Mouse (Mus musculus) hindbrain, embryonic 16.5 days (tissue): ENCODE results near the gene Amotl1. TPM values are rescaled to one million over a fixed set of nuclear protein-coding genes. Genes with fewer than 3 reads are reported as not detected.

Experiments
- ATAC-seq: fragments of 200-750 bp; cut with Nextera tagmentation; 2 replicates; pipeline ENCODE4 v1.8.0; 2017; ENCODE audit warnings: moderate TSS enrichment, moderate library complexity
- H3K27ac ChIP-seq: fragments of 300-500 bp; sonication (generic); 2 replicates; pipeline ENCODE4 v1.5.1; 2014; ENCODE audit warnings: low read depth, mild to moderate bottlenecking, control low read depth, low read length, moderate library complexity
- H3K27me3 ChIP-seq: fragments of 300-500 bp; sonication (generic); replicated peaks from 2 replicates; pipeline ENCODE4 v1.6.1; 2014; ENCODE audit warnings: low read length; ENCODE audit not compliant: control insufficient read depth, insufficient read depth
- H3K36me3 ChIP-seq: fragments of 300-500 bp; sonication (generic); 2 replicates; pipeline ENCODE4 v1.6.1; 2014; ENCODE audit warnings: mild to moderate bottlenecking, low read length, moderate library complexity, mixed read lengths; ENCODE audit not compliant: control insufficient read depth, insufficient read depth
- H3K4me1 ChIP-seq: fragments of 300-500 bp; sonication (generic); 2 replicates; pipeline ENCODE4 v1.6.1; 2014; ENCODE audit warnings: low read depth, low read length; ENCODE audit not compliant: control insufficient read depth, insufficient read depth
- H3K4me2 ChIP-seq: fragments of 300-500 bp; sonication (generic); 2 replicates; pipeline ENCODE4 v1.6.1; 2014; ENCODE audit warnings: mild to moderate bottlenecking, low read length, control low read depth, moderate library complexity
- H3K4me3 ChIP-seq: fragments of 300-500 bp; sonication (generic); 2 replicates; pipeline ENCODE4 v1.5.1; 2014; ENCODE audit warnings: mild to moderate bottlenecking, low read length, control low read depth, moderate library complexity
- H3K9ac ChIP-seq: fragments of 300-500 bp; sonication (generic); 2 replicates; pipeline ENCODE4 v1.6.1; 2014; ENCODE audit warnings: low read depth, mild to moderate bottlenecking, control low read depth, low read length, moderate library complexity
- H3K9me3 ChIP-seq: fragments of 300-500 bp; sonication (generic); 2 replicates; pipeline ENCODE4 v1.6.1; 2014; ENCODE audit warnings: mild to moderate bottlenecking, low read length, moderate library complexity; ENCODE audit not compliant: control insufficient read depth
- WGBS: fragments of 180-500 bp; shearing (Covaris S2); extraction: QIAGEN DNeasy Blood & Tissue Kit; methylation state at CpG from one replicate; pipeline ENCODE4 v1.1.7; 2014; 5-methylcytosine and 5-hydroxymethylcytosine counted together
- polyA plus RNA-seq: library from polyadenylated mRNA; unstranded; fragments of >200 nt; fragmentation: Nextera tagmentation; extraction: Ambion mirVana; gene quantifications from 2 replicates; pipeline ENCODE4 v1.2.1, GENCODE M21; 2015

Amotl1 gene
- polyA plus RNA-seq, 1 experiment from 2014 or later = 6.6 TPM

GRCm38 (mm10) chr9:14646061-14646460 lies 1.2 kb upstream of the Amotl1 start:
- H3K27ac ChIP-seq = no peak overlapping the region
- H3K9me3 ChIP-seq = no peaks in the 10 kb centered on the region
- peaks cover 3% of the 10 kb centered on the region for H3K4me1 ChIP-seq
- H3K27me3 ChIP-seq = no peaks in the 10 kb centered on the region
- H3K4me3 ChIP-seq = no peak overlapping the region
- no peak for ATAC-seq
- 81% methylated on average over 3 of the region's 3 CpGs for WGBS
- H3K36me3 ChIP-seq = no peaks in the 10 kb centered on the region
- no peak overlapping the region for H3K4me2 ChIP-seq
- no peak overlapping the region for H3K9ac ChIP-seq

GRCm38 (mm10) chr9:14643328-14643727 lies 1.5 kb downstream of the Amotl1 start:
- Histone ChIP-seq H3K27ac (no peak overlapping the region), H3K4me3 (no peak overlapping the region), H3K27me3 (no peaks in the 10 kb centered on the region), H3K9ac (no peak overlapping the region), H3K36me3 (no peaks in the 10 kb centered on the region), H3K9me3 (no peaks in the 10 kb centered on the region), H3K4me1 (peaks cover 3% of the 10 kb centered on the region), H3K4me2 (no peak overlapping the region)
- 44% methylated on average over 6 of the region's 6 CpGs for WGBS
- no peak for ATAC-seq

GRCm38 (mm10) chr9:14642251-14643021 lies 2.4 kb downstream of the Amotl1 start:
- peak; percentile 64 for ATAC-seq
- H3K9me3 ChIP-seq = no peaks in the 10 kb centered on the region
- H3K4me1 ChIP-seq = peaks cover 3% of the 10 kb centered on the region
- H3K27me3 ChIP-seq = no peaks in the 10 kb centered on the region
- no peak overlapping the region for H3K9ac ChIP-seq
- no peaks in the 10 kb centered on the region for H3K36me3 ChIP-seq
- 29% methylated on average over 5 of the region's 5 CpGs for WGBS
- H3K4me3 ChIP-seq = no peak overlapping the region
- no peak overlapping the region for H3K4me2 ChIP-seq
- no peak overlapping the region; the same call in 1 of the 2 replicates for H3K27ac ChIP-seq

- WGBS = 44% methylated on average over 7 of the region's 7 CpGs
- ATAC-seq = no peak
- no peak overlapping the region for H3K27ac ChIP-seq
Measured at GRCm38 (mm10) chr9:14641310-14642067, 3.4 kb downstream of the Amotl1 start.

GRCm38 (mm10) chr9:14636244-14636643 lies 8.6 kb downstream of the Amotl1 start:
- H3K4me1 ChIP-seq = peaks cover 10% of the 10 kb centered on the region; the same call in 1 of the 2 replicates
- no peak overlapping the region for H3K9ac ChIP-seq
- 72% methylated on average over 3 of the region's 3 CpGs for WGBS
- no peak for ATAC-seq
- H3K36me3 ChIP-seq = no peaks in the 10 kb centered on the region
- no peak overlapping the region for H3K27ac ChIP-seq
- no peak overlapping the region for H3K4me3 ChIP-seq
- H3K4me2 ChIP-seq = no peak overlapping the region
- H3K27me3 ChIP-seq = no peaks in the 10 kb centered on the region
- H3K9me3 ChIP-seq = no peaks in the 10 kb centered on the region

More at GRCm38 (mm10) chr9:14641310-14642067, 3.4 kb downstream of the Amotl1 start:
- no peak overlapping the region for H3K4me2 ChIP-seq
- no peaks in the 10 kb centered on the region for H3K36me3 ChIP-seq
- no peak overlapping the region for H3K9ac ChIP-seq
- H3K9me3 ChIP-seq = no peaks in the 10 kb centered on the region
- no peaks in the 10 kb centered on the region for H3K27me3 ChIP-seq
- H3K4me3 ChIP-seq = no peak overlapping the region
- peaks cover 3% of the 10 kb centered on the region for H3K4me1 ChIP-seq

GRCm38 (mm10) chr9:14635551-14635950 lies 9.3 kb downstream of the Amotl1 start:
- no peak overlapping the region for H3K4me2 ChIP-seq
- WGBS = 62% methylated on average over 7 of the region's 7 CpGs
- H3K4me3 ChIP-seq = no peak overlapping the region
- H3K9ac ChIP-seq = no peak overlapping the region
- H3K27me3 ChIP-seq = no peaks in the 10 kb centered on the region
- no peaks in the 10 kb centered on the region for H3K9me3 ChIP-seq
- H3K27ac ChIP-seq = no peak overlapping the region
- no peaks in the 10 kb centered on the region for H3K36me3 ChIP-seq
- peaks cover 10% of the 10 kb centered on the region; the same call in 1 of the 2 replicates for H3K4me1 ChIP-seq
- ATAC-seq = no peak

GRCm38 (mm10) chr9:14634155-14634554 lies 10.7 kb downstream of the Amotl1 start:
- Histone ChIP-seq H3K4me3 (peak overlapping the region; percentile 2), H3K36me3 (no peaks in the 10 kb centered on the region), H3K27me3 (no peaks in the 10 kb centered on the region), H3K9me3 (no peaks in the 10 kb centered on the region), H3K4me1 (peaks cover 10% of the 10 kb centered on the region; the same call in 1 of the 2 replicates), H3K9ac (no peak overlapping the region), H3K4me2 (peak overlapping the region; percentile 42), H3K27ac (no peak overlapping the region)
- peak; percentile 93 for ATAC-seq
- 9% methylated on average over 15 of the region's 15 CpGs for WGBS

GRCm38 (mm10) chr9:14632365-14633163 lies 12.3 kb downstream of the Amotl1 start:
- no peak overlapping the region for H3K4me3 ChIP-seq
- H3K9ac ChIP-seq = no peak overlapping the region
- no peaks in the 10 kb centered on the region for H3K36me3 ChIP-seq
- peaks cover 10% of the 10 kb centered on the region; the same call in 1 of the 2 replicates for H3K4me1 ChIP-seq
- 42% methylated on average over 10 of the region's 10 CpGs for WGBS
- no peaks in the 10 kb centered on the region for H3K27me3 ChIP-seq
- H3K4me2 ChIP-seq = no peak overlapping the region
- no peak for ATAC-seq
- H3K27ac ChIP-seq = no peak overlapping the region
- no peaks in the 10 kb centered on the region for H3K9me3 ChIP-seq
